Mouse (Mus musculus): ENCODE results near the gene Zfp414.

Gene Zfp414

GRCm38 (mm10) chr17:33649781-33650475 is 21.0 kb downstream of the Zfp414 start:
- no peak for DNase-seq (ENCODE audit: low spot score)

- DNase-seq (ENCODE audit: low spot score) = no peak
Observed at GRCm38 (mm10) chr17:33666813-33667212, 37.9 kb downstream of the Zfp414 start.

GRCm38 (mm10) chr17:33669681-33670080 is 40.8 kb downstream of the Zfp414 start:
- no peak for DNase-seq (ENCODE audit: low spot score)

GRCm38 (mm10) chr17:33673837-33674236 is 44.9 kb downstream of the Zfp414 start:
- DNase-seq (ENCODE audit: low spot score) = no peak

- DNase-seq (ENCODE audit: low spot score) = no peak
Observed at GRCm38 (mm10) chr17:33675452-33675851, 46.6 kb downstream of the Zfp414 start.

GRCm38 (mm10) chr17:33676086-33676485 is 47.2 kb downstream of the Zfp414 start:
- DNase-seq (ENCODE audit: low spot score) = no peak

GRCm38 (mm10) chr17:33678771-33679170 is 49.9 kb downstream of the Zfp414 start:
- no peak for DNase-seq (ENCODE audit: low spot score)

Measured in ovary, postnatal 10 days (tissue).